Mouse (Mus musculus) kidney, embryonic 15.5 days (tissue): ENCODE results near the gene Wasf3. TPM values are rescaled to one million over a fixed set of nuclear protein-coding genes. Genes with fewer than 3 reads are reported as not detected.
"Not testable (repeated sequence)": the region's sequence is repeated elsewhere in the genome, so short reads cannot be mapped to it uniquely, and the experiment has no call there.

Experiments used
- ATAC-seq: fragments of 200-750 bp; cut with Nextera tagmentation; replicated peaks from 2 replicates; pipeline ENCODE4 v1.8.0; 2017; ENCODE audit warnings: moderate TSS enrichment; ENCODE audit not compliant: low FRiP score
- H3K27ac ChIP-seq: fragments of 300-500 bp; sonication (generic); 2 replicates; pipeline ENCODE4 v1.5.1; 2015; ENCODE audit warnings: mild to moderate bottlenecking, inconsistent platforms
- H3K27me3 ChIP-seq: fragments of 300-500 bp; sonication (generic); 2 replicates; pipeline ENCODE4 v1.6.1; 2015; ENCODE audit warnings: inconsistent platforms
- H3K36me3 ChIP-seq: fragments of 300-500 bp; sonication (generic); 2 replicates; pipeline ENCODE4 v1.6.1; 2015; ENCODE audit warnings: inconsistent platforms
- H3K4me1 ChIP-seq: fragments of 300-500 bp; sonication (generic); 2 replicates; pipeline ENCODE4 v1.6.1; 2015; ENCODE audit warnings: inconsistent platforms
- H3K4me2 ChIP-seq: fragments of 300-500 bp; sonication (generic); 2 replicates; pipeline ENCODE4 v1.6.1; 2015; ENCODE audit warnings: moderate library complexity, mild to moderate bottlenecking, inconsistent platforms
- H3K4me3 ChIP-seq: fragments of 300-500 bp; sonication (generic); replicated peaks from 2 replicates; pipeline ENCODE4 v1.5.1; 2015; ENCODE audit warnings: mild to moderate bottlenecking, inconsistent platforms
- H3K9ac ChIP-seq: fragments of 300-500 bp; sonication (generic); 2 replicates; pipeline ENCODE4 v1.6.1; 2015; ENCODE audit warnings: mild to moderate bottlenecking, inconsistent platforms
- H3K9me3 ChIP-seq: fragments of 300-500 bp; sonication (generic); replicated peaks from 2 replicates; pipeline ENCODE4 v1.6.1; 2016; ENCODE audit warnings: inconsistent platforms
- WGBS: fragments of 180-500 bp; shearing (Covaris S2); methylation state at CpG from one replicate; pipeline ENCODE4 v1.1.7; 2015; ENCODE audit warnings: mixed read lengths; 5-methylcytosine and 5-hydroxymethylcytosine counted together
- polyA plus RNA-seq: library from polyadenylated mRNA; unstranded; fragments of >200 nt; fragmentation: Nextera tagmentation; extraction: Ambion mirVana; gene quantifications from 2 replicates; pipeline ENCODE4 v1.2.1, GENCODE M21; 2015

Wasf3 gene
- polyA plus RNA-seq, 1 experiment from 2014 or later = 3.3 TPM

DNA sequence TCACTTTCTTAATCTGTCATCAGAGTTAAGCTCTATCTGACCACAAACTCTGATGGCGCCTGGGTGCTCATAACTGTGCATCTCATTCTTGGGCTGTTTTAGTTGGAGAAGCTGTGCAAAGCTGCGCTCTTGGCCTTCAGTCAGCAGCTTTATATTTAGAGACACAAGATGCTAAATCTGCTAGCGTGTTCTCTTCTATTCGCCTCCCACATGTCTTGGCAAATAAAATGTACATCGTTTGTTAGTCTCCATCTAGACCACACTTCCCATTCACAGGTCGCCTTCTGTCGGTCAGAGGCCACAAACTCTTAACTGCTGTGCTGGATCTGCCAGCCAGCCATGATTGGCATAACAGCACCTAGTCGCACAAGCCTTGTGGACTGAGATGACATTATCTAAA is 14.0 kb upstream of the Wasf3 start:
- Histone ChIP-seq H3K27ac (no peak overlapping the region), H3K9ac (no peak overlapping the region), H3K9me3 (no peaks in the 10 kb centered on the region), H3K27me3 (no peaks in the 10 kb centered on the region), H3K4me2 (no peak overlapping the region), H3K36me3 (no peaks in the 10 kb centered on the region), H3K4me1 (no peaks in the 10 kb centered on the region), H3K4me3 (no peak overlapping the region)
- WGBS = 82% methylated on average over 8 of the region's 8 CpGs
- no peak for ATAC-seq

DNA sequence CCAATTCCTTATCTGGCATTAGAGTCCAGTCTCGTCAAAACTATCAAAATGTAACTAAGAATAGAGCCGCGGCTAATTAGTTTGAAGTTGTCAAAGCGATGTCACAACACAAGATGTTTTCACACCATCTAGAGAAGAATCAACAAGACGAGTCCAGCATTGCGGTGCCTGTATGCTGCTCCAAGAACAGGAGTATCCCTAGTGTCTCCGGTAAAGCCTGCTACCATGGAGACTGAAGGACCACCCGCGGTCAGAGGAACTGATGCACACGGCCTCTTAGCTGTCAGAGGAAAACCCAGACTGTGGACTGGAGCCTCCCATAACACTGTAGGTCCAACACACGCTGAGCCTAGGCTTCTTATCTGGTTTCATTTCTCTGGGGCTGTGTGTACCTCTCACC is 11.5 kb upstream of the Wasf3 start:
- Histone ChIP-seq H3K9me3 (no peaks in the 10 kb centered on the region), H3K9ac (no peak overlapping the region), H3K36me3 (no peaks in the 10 kb centered on the region), H3K4me2 (no peak overlapping the region), H3K27me3 (no peaks in the 10 kb centered on the region), H3K4me3 (no peak overlapping the region), H3K27ac (no peak overlapping the region), H3K4me1 (no peaks in the 10 kb centered on the region)
- no peak for ATAC-seq
- WGBS = 86% methylated on average over 11 of the region's 11 CpGs

DNA sequence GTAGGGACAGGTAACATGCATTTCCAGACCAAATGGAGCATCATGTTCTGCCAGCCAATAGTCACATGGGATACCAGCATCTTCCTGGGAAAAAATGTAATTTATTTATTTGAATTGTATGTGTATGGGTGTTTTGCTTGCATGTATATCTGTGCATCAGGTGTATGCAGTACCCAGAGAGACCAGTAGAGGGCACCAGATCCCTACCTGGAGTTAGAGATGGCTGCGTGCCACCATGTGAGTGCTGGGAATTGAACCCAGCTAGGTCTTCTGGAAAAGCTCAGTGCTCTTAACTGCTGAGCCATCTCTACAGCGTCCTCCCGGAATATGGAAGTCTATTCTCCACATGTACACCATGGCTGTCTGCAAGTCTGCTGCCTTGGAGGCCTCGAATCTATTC is 8.2 kb upstream of the Wasf3 start:
- 83% methylated on average over 4 of the region's 4 CpGs for WGBS
- no peak for ATAC-seq
- Histone ChIP-seq H3K36me3 (no peaks in the 10 kb centered on the region), H3K27me3 (no peaks in the 10 kb centered on the region), H3K4me2 (no peak overlapping the region), H3K4me1 (no peaks in the 10 kb centered on the region), H3K9ac (no peak overlapping the region), H3K9me3 (no peaks in the 10 kb centered on the region), H3K4me3 (no peak overlapping the region), H3K27ac (no peak overlapping the region)

DNA sequence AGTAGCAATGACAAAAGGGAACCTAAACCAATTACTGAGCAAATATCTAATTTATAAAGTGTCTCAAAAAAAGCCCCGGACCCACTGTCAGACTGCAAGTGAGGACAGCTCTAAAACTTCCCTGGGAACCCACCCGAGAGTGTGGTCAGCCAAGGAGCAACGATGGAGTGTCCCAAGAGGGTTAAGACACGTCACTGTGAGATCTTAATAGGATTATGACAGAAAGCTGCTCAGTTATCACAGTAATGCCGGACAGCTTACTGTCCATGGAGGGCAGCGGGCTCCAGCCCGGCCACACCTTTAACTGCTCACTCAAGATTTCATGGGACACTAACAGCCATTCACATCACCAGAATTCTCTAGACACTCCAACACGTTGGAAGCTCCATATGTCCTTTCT is 4.7 kb upstream of the Wasf3 start:
- Histone ChIP-seq H3K4me1 (peaks cover 4% of the 10 kb centered on the region; the same call in 1 of the 2 replicates), H3K27ac (no peak overlapping the region), H3K36me3 (no peaks in the 10 kb centered on the region), H3K27me3 (no peaks in the 10 kb centered on the region), H3K4me3 (no peak overlapping the region), H3K9ac (no peak overlapping the region), H3K9me3 (no peaks in the 10 kb centered on the region), H3K4me2 (no peak overlapping the region)
- ATAC-seq = no peak
- WGBS = 81% methylated on average over 8 of the region's 8 CpGs

DNA sequence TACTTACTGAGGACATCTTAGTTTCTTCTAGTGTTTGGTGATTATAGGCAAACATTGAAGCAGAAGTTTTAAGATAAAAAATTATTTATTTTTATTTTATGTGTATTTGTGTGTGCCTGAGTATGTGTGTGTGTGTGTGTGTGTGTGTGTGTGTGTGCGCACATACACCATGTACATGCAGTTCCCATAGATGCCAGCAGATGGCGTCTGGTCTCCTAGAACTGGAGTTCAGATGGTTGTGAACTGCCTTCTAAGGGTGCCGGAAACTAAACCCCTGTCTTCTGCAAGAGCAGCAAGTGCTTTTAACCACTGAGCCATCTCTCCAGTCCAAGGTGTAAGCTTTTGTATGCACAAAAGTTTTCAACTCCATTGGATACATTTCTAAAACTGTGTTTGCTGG is 2.5 kb upstream of the Wasf3 start:
- 76% methylated on average over 3 of the region's 3 CpGs for WGBS
- ATAC-seq = no peak

DNA sequence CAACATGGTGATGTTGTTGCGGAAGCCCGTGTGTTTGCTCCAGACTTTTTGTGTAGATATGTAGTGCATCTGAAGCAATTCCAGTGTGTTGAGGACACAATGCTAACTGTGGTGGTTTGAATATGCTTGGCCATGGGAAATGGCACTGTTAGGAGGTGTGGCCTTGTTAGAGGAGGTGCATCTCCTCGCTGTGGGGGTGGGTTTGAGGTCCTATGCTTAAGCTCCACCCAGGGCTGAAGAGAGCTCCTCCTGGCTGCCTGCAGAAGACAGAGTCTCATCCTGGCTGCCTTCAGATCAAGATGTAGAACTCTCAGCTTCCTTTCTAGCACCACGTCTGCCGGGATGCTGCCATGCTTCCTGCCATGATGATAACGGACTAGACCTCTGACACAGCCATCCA is 1.4 kb upstream of the Wasf3 start:
- H3K36me3 ChIP-seq = no peaks in the 10 kb centered on the region; the same call in 1 of the 2 replicates
- H3K9me3 ChIP-seq = peaks cover 4% of the 10 kb centered on the region; the same call in 1 of the 2 replicates
- peaks cover 12% of the 10 kb centered on the region; the same call in 1 of the 2 replicates for H3K4me1 ChIP-seq
- no peak for ATAC-seq
- H3K27ac ChIP-seq = no peak overlapping the region
- H3K27me3 ChIP-seq = no peaks in the 10 kb centered on the region
- WGBS = 81% methylated on average over 6 of the region's 6 CpGs
- no peak overlapping the region for H3K4me3 ChIP-seq
- no peak overlapping the region for H3K9ac ChIP-seq
- H3K4me2 ChIP-seq = no peak overlapping the region

More for the DNA sequence above, 2.5 kb upstream of the Wasf3 start:
- H3K27me3 ChIP-seq = no peaks in the 10 kb centered on the region
- H3K9me3 ChIP-seq = peaks cover 4% of the 10 kb centered on the region; the same call in 1 of the 2 replicates
- no peak overlapping the region for H3K27ac ChIP-seq
- no peak overlapping the region for H3K9ac ChIP-seq
- H3K4me3 ChIP-seq = no peak overlapping the region
- peaks cover 12% of the 10 kb centered on the region; the same call in 1 of the 2 replicates for H3K4me1 ChIP-seq
- no peak overlapping the region for H3K4me2 ChIP-seq
- H3K36me3 ChIP-seq = no peaks in the 10 kb centered on the region; the same call in 1 of the 2 replicates

DNA sequence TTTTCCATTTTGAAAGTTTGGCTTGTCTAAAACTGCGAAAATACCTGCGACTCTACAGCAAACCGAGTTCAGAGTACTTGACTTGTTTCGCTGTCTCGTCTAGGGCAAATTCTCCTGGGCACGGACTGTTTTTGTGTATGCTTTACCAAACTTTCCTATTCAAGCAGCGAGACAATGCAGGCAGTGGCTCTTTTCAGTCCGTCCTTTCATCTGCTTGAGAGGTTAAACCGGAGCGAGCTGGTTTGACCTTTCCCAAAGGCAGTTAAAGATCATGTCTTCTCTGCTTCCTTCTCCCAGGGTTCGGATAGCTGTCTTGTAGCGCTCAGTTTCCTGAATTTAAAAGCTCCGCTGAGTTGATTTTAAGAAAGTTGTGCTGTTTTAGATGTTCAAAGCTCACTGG is 1.2 kb downstream of the Wasf3 start:
- H3K27ac ChIP-seq = no peak overlapping the region
- H3K27me3 ChIP-seq = no peaks in the 10 kb centered on the region
- no peaks in the 10 kb centered on the region; the same call in 1 of the 2 replicates for H3K36me3 ChIP-seq
- no peak overlapping the region for H3K9ac ChIP-seq
- H3K4me1 ChIP-seq = peaks cover 12% of the 10 kb centered on the region; the same call in 1 of the 2 replicates
- peaks cover 4% of the 10 kb centered on the region; the same call in 1 of the 2 replicates for H3K9me3 ChIP-seq
- no peak for ATAC-seq
- H3K4me2 ChIP-seq = peak overlapping the region; percentile 94
- 13% methylated on average over 13 of the region's 13 CpGs for WGBS
- peak overlapping the region; percentile 66 for H3K4me3 ChIP-seq

DNA sequence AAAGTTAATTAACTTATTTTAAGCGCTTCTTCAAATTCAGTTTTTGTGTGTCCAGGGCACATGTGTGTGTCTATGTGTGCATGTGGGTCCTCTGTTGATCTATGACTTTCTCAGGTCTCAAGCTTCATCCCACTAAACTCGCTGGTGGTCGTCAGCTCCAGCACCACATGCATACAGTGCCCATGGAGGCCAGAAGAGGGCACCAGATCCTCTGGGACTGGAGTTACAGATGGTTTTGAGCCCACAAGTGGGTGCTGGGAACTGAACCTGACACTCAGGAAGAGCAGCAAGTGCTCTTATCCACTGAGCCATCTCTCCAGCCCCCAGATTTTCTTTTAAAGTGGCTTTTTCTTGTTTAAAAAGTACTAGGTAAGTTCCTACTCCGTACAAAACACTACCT is 2.1 kb downstream of the Wasf3 start:
- Histone ChIP-seq H3K27me3 (no peaks in the 10 kb centered on the region), H3K4me3 (no peak overlapping the region)
- no peak for ATAC-seq

DNA sequence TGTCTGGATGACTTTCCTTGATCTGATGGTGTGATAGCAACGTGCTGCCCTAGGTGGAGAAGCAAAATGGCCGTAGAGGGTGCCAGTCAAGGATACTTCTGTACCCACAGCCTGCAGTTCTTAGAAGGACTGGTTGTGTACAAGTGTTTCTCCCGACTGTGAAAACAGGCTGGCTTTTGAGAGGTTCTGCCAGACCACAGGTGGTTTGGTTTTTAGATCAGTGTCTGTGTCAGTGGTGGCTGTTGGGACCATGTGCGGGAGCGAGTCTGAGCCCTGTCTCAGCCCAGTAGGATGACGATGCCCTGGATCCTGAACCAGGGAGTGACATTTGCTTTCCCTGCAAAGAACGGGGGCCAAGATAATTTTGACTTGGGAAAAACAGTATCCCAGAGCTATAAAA is 9.8 kb downstream of the Wasf3 start:
- no peaks in the 10 kb centered on the region for H3K36me3 ChIP-seq
- H3K9ac ChIP-seq = no peak overlapping the region
- 90% methylated on average over 7 of the region's 7 CpGs for WGBS
- no peaks in the 10 kb centered on the region for H3K27me3 ChIP-seq
- no peak overlapping the region for H3K27ac ChIP-seq
- H3K9me3 ChIP-seq = peaks cover 7% of the 10 kb centered on the region; the same call in 1 of the 2 replicates
- H3K4me1 ChIP-seq = no peaks in the 10 kb centered on the region
- no peak overlapping the region for H3K4me3 ChIP-seq
- H3K4me2 ChIP-seq = no peak overlapping the region
- ATAC-seq = no peak

More for the DNA sequence above, 2.1 kb downstream of the Wasf3 start:
- Histone ChIP-seq H3K4me2 (no peak overlapping the region), H3K4me1 (peaks cover 12% of the 10 kb centered on the region; the same call in 1 of the 2 replicates), H3K9ac (no peak overlapping the region), H3K27ac (no peak overlapping the region), H3K36me3 (no peaks in the 10 kb centered on the region; the same call in 1 of the 2 replicates), H3K9me3 (peaks cover 4% of the 10 kb centered on the region; the same call in 1 of the 2 replicates)
- WGBS = 90% methylated on average over 4 of the region's 4 CpGs

DNA sequence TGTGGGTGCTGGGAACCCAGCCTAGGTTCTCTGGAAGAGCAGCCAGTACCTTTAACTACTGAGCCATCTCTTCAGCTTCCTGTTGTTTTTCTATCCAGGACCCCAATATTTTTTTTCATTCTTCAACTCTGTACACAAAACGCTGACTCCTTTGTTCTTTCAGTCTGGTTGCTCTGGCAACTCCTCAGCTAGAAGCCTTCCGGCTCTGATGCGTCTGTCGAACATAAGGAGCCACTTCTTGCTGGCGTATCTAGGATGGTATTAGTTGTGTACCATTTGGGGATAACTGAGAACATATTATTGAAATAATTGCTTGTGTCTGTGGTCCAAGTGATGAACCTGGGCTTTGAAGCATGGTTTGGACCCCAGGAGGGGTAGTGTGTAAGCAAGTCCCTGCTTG is 12.5 kb downstream of the Wasf3 start:
- H3K27me3 ChIP-seq = no peaks in the 10 kb centered on the region
- 93% methylated on average over 5 of the region's 5 CpGs for WGBS
- H3K4me2 ChIP-seq = no peak overlapping the region

DNA sequence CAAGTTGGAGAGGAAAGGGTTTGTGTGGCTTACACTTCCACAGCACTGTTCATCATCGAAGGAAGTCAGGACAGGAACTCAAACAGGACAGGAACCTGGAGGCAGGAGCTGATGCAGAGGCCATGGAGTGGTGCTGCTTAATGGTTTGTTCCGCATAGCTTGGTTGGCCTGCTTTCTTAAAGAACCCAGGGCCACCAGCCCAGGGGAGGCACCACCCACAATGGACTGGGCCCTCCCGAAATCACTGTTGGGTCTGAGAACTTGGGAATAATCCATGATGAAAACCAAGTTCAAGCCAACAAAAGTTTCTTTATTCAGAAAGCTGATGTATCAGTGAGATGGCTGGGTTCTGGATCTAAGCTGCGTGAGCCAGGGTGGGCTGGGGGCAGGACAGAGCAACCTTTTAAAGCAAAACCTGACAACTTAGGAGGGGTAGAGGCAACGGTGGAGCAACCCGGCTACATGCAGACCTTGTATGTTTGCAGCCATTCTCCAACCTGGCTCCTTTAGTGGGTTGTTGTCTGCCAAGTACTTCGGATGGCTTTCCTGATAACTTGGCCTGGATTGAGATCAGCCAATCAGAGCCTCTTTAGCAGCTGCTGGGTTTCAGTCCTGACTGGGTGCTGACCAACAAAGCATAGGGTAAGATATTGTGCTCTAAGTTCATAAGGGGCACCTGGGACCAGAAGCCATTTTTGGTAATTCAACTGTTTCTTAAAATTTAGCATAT is 13.8 kb downstream of the Wasf3 start:
- H3K36me3 ChIP-seq = no peaks in the 10 kb centered on the region
- H3K9me3 ChIP-seq = peaks cover 7% of the 10 kb centered on the region; the same call in 1 of the 2 replicates
- no peak overlapping the region for H3K9ac ChIP-seq
- H3K4me3 ChIP-seq = no peak overlapping the region
- no peak for ATAC-seq
- no peaks in the 10 kb centered on the region for H3K4me1 ChIP-seq
- H3K4me2 ChIP-seq = no peak overlapping the region
- 94% methylated on average over 7 of the region's 7 CpGs for WGBS
- H3K27ac ChIP-seq = no peak overlapping the region
- H3K27me3 ChIP-seq = no peaks in the 10 kb centered on the region

More for the DNA sequence above, 12.5 kb downstream of the Wasf3 start:
- H3K9me3 ChIP-seq = peaks cover 7% of the 10 kb centered on the region; the same call in 1 of the 2 replicates
- ATAC-seq = no peak
- no peak overlapping the region for H3K27ac ChIP-seq
- no peaks in the 10 kb centered on the region for H3K36me3 ChIP-seq
- no peaks in the 10 kb centered on the region for H3K4me1 ChIP-seq
- H3K4me3 ChIP-seq = no peak overlapping the region
- H3K9ac ChIP-seq = no peak overlapping the region

DNA sequence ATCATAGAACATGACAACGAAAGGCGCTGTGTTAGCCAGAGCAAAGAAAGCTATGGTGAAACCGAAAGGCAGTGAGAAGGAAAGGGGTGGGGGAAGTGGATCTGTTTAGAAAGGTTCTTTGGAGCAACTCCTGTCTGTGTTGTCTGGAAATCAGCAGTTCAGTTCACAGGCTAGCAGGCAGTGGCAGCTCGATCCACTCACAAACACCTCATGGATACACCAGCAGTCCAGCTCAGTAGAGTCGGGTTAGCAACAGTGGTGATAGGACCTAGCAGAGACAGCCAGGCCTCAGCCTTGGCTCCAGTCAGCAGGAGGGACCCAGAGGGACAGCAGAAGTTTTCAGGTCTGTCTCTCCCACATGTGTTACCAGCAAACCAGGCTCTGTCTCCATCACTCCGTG is 16.2 kb downstream of the Wasf3 start:
- H3K4me2 ChIP-seq, H3K9me3 ChIP-seq, H3K9ac ChIP-seq, H3K4me1 ChIP-seq, ATAC-seq, H3K27ac ChIP-seq, H3K4me3 ChIP-seq, H3K27me3 ChIP-seq, H3K36me3 ChIP-seq: not testable (repeated sequence)
- 90% methylated on average over 6 of the region's 6 CpGs for WGBS
